Mouse (Mus musculus): ENCODE results near the gene Gtf2e1. TPM values are rescaled to one million over a fixed set of nuclear protein-coding genes. Genes with fewer than 3 reads are reported as not detected.
A peak's percentile ranks its signal among the peaks of the same experiment; 100 is the strongest.

Gene Gtf2e1
- polyA plus RNA-seq, 1 experiment from 2014 or later: 11.5 TPM

DNA sequence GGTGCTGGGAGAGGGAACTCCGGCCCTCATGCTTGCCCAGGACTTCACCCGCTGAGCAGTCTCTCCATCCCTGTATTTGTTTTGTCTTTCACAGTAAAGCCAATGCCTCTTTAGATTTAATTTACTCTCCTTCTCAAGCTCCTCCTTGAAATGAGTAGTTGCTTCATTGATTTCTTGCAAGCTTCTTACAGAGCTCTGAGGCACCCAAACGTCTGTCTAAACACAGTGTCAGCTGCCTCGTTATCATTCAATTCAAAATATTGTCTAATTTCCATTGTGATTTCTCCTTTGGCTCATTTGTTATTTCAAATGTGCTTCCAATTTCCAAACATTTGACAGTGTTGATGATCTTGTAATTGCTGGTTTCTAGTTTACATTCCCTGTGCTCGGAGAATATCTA is 6.7 kb upstream of the Gtf2e1 start:
- WGBS (ENCODE audit: insufficient replicate concordance): 74% methylated on average over 5 of the region's 5 CpGs
- 0 out of 2 replicates have a peak, but pooled peaks cover 10% of the 10 kb centered on the region for H3K36me3 ChIP-seq
- ATAC-seq (ENCODE audit: low read depth): no peak
- H3K4me1 ChIP-seq (replicated peaks): no peaks in the 10 kb centered on the region; the same call in 1 of the 2 replicates
- no peak for DNase-seq
- H3K4me2 ChIP-seq: no peak overlapping the region
- H3K9ac ChIP-seq: no peak overlapping the region
- H3K27me3 ChIP-seq: no peaks in the 10 kb centered on the region
- H3K9me3 ChIP-seq (replicated peaks): no peaks in the 10 kb centered on the region
- H3K27ac ChIP-seq: no peak overlapping the region
- H3K4me3 ChIP-seq (replicated peaks): no peak overlapping the region

DNA sequence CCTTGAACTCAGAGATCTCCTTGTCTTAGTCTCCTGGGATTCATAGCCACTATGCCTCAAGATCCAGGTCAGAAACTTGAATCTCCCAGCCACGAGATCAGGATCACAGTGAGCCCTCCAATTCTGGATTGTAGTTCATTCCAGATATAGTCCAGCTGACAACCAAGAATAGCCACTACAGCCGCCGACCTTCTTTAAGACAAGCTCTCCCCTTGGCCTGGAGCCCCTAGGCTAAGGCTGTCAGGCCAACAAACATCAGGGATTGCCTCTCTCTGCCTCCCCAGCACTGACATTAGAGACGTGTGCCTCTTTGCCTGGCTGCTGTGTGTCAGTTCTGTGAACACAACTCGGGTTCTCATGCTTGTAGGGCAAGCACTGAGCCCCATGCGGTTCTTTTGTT is 1.2 kb upstream of the Gtf2e1 start:
- Histone ChIP-seq H3K4me1 (replicated peaks) (peaks cover 27% of the 10 kb centered on the region), H3K4me3 (replicated peaks) (peak overlapping the region; percentile 79), H3K27me3 (no peaks in the 10 kb centered on the region), H3K36me3 (peaks cover 10% of the 10 kb centered on the region; the same call in 1 of the 2 replicates), H3K9ac (peak overlapping the region; percentile 75), H3K4me2 (peak overlapping the region; percentile 80), H3K27ac (no peak overlapping the region), H3K9me3 (replicated peaks) (no peaks in the 10 kb centered on the region)
- DNase-seq: no peak
- 73% methylated on average over 6 of the region's 6 CpGs for WGBS (ENCODE audit: insufficient replicate concordance)
- ATAC-seq (ENCODE audit: low read depth): no peak

DNA sequence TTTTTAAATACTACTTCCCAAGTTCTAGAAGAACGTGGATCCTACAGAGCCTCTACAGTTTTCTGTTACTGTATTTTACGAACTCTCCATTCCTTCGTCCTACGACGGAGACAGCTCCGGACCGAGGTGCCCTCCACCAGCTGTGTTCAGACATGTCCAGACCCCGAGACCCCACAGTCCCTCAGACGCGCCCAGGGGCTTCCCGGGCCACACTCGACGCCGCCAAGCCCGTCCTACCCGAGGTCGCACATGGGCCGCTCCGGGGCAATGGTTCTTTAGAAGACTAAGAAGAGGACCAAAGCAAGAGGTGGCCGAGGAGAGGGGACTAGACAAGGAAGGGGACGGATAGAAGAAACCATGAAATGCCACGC is 364 bp downstream of the Gtf2e1 start:
- Histone ChIP-seq H3K4me1 (replicated peaks) (peaks cover 32% of the 10 kb centered on the region), H3K27ac (peak overlapping the region; percentile 70), H3K9me3 (replicated peaks) (no peaks in the 10 kb centered on the region), H3K9ac (peak overlapping the region; percentile 88), H3K27me3 (no peaks in the 10 kb centered on the region), H3K36me3 (peaks cover 19% of the 10 kb centered on the region), H3K4me3 (replicated peaks) (peak overlapping the region; percentile 79), H3K4me2 (peak overlapping the region; percentile 92)
- WGBS (ENCODE audit: insufficient replicate concordance): under 1% methylated on average over 22 of the region's 22 CpGs
- ATAC-seq (ENCODE audit: low read depth): peak; percentile 56
- DNase-seq: no peak

DNA sequence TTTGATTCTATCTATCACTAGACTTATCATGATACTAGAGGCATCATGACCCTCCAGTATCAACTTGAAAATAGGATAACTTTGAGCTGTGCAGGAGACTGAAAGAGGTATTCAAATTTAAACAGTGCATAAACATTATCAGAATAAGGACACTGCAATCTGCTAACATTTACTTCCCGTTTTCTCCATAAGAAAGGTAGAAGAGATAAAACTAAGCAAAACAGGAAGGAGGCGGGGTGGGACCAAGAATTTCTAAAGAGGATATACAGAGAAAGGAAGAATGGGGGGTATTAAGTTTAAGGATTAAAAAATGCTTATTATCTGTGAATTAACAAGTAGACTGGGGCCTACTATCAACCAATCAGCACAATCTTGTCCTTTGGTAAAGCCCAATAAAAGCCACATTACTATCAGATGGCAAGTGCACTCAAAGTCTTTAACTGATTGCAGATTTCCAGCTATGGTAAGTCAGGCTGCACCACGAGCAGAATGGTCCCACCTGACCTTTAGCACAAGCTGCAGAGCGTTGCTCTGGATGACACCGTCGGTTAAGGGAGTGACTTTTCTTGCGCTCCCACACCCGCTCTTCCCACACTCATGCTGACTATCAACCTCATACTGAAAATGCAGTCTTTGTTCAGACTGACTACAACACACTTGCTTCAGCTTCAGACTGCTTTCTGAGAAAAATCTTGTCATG is 6.1 kb downstream of the Gtf2e1 start:
- no peak for DNase-seq
- H3K4me1 ChIP-seq (replicated peaks): peaks cover 39% of the 10 kb centered on the region
- no peaks in the 10 kb centered on the region for H3K9me3 ChIP-seq (replicated peaks)
- H3K4me3 ChIP-seq (replicated peaks): no peak overlapping the region
- 37% methylated on average over 8 of the region's 8 CpGs for WGBS (ENCODE audit: insufficient replicate concordance)
- no peak overlapping the region for H3K9ac ChIP-seq
- H3K27ac ChIP-seq: no peak overlapping the region
- peaks cover 24% of the 10 kb centered on the region for H3K36me3 ChIP-seq
- no peaks in the 10 kb centered on the region for H3K27me3 ChIP-seq
- 0 out of 2 replicates have a peak, but pooled peaks have one; percentile 43 for ATAC-seq (ENCODE audit: low read depth)
- H3K4me2 ChIP-seq: no peak overlapping the region

DNA sequence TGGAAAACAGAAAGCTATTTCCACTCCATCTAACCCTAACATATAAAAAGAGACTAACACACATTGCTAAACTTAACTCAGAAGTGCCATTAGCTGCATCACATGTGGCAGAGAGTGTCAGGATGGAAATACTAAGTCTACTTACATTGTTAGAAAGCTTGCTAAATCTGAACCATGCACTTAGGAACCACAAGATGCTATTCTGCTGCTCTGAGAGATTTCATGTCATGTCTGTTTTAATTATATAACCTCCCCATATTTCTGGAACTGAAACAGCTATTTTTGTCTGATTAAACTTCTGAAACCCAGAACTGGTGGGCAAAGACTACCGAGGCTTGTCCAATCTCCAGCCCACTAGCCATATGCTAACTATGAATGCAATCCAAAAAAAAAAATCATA is 7.5 kb downstream of the Gtf2e1 start:
- Histone ChIP-seq H3K9me3 (replicated peaks) (no peaks in the 10 kb centered on the region), H3K4me1 (replicated peaks) (peaks cover 27% of the 10 kb centered on the region)
- no peak for ATAC-seq (ENCODE audit: low read depth)

DNA sequence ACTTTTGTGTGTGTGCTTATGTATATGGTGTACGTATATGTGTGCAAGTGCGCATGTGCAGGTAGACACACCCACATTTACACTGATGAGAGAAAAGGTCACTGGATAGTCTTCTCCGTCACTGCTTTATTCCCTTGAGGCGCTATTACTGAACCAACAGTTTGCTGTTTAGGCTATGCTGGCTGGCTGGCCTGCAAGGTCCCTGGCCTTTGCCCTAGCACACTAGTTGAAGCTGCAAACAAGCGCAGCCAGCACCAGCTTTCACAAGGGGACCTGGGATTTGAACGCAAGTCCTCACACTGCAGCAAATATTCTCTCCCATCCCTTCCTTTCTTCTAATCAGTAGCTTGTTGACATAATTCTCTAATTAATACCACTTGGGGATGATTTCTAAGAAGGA is 9.4 kb downstream of the Gtf2e1 start:
- 74% methylated on average over 6 of the region's 6 CpGs for WGBS (ENCODE audit: insufficient replicate concordance)
- Histone ChIP-seq H3K4me1 (replicated peaks) (peaks cover 25% of the 10 kb centered on the region), H3K9ac (no peak overlapping the region), H3K4me2 (no peak overlapping the region), H3K4me3 (replicated peaks) (no peak overlapping the region), H3K27ac (no peak overlapping the region), H3K9me3 (replicated peaks) (no peaks in the 10 kb centered on the region), H3K36me3 (peaks cover 31% of the 10 kb centered on the region), H3K27me3 (no peaks in the 10 kb centered on the region)
- ATAC-seq (ENCODE audit: low read depth): no peak
- DNase-seq: no peak

More for the DNA sequence above, 7.5 kb downstream of the Gtf2e1 start:
- peaks cover 24% of the 10 kb centered on the region for H3K36me3 ChIP-seq
- WGBS (ENCODE audit: insufficient replicate concordance): 83% methylated on average over 1 of the region's 1 CpGs
- H3K4me2 ChIP-seq: no peak overlapping the region
- H3K27me3 ChIP-seq: no peaks in the 10 kb centered on the region
- no peak for DNase-seq
- H3K9ac ChIP-seq: no peak overlapping the region
- H3K4me3 ChIP-seq (replicated peaks): no peak overlapping the region
- no peak overlapping the region for H3K27ac ChIP-seq

DNA sequence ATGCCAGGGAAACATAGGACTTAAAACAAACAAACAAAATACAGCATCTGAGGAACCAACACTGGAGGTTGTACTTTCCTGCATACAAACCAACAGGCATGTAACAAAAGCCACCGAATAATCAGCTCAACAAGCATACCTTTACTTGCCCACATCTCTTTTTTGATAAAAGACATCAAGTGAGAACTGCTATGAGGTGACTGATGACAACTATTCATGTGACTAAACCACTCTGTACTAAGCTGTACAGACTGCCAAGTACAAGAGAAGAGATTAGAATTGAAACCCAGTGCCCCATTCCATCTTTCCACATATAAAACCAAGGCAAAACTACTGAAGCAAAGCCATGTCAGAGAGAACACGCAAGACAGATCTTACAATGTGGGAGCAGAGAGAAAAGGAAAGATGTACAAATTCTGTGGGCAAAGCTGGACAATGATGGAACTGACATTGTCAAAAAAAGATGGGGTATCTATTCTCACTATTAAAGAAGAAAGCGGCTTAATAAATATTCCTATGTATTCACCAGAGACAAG is 12.8 kb downstream of the Gtf2e1 start:
- no peak overlapping the region for H3K27ac ChIP-seq
- no peak overlapping the region for H3K4me3 ChIP-seq (replicated peaks)
- WGBS (ENCODE audit: insufficient replicate concordance): 70% methylated on average over 3 of the region's 3 CpGs
- DNase-seq (no peak), ATAC-seq (ENCODE audit: low read depth) (no peak)
- peaks cover 49% of the 10 kb centered on the region for H3K36me3 ChIP-seq
- 0 out of 2 replicates have a peak, but pooled peaks cover 7% of the 10 kb centered on the region for H3K4me1 ChIP-seq (replicated peaks)
- H3K4me2 ChIP-seq: no peak overlapping the region
- H3K9ac ChIP-seq: no peak overlapping the region
- H3K9me3 ChIP-seq (replicated peaks): peaks cover 9% of the 10 kb centered on the region
- H3K27me3 ChIP-seq: no peaks in the 10 kb centered on the region

DNA sequence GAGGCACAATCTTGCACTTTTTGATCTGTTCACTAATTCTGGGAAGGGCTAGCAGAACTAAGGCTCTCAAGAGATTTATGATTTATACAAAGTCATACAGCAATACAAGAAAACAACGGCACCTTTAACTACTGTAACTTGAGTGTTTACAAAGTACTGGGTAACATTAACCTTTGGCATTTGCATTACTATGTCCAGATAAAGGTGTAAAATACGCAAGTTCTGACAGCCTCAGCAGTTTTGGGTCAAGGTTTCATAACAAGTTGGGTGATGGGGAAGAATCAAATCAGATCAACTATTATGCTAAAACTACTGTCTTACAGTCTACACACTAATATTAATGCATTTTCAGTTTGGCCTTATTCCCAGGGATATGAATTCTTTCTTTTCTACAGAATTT is 14.5 kb downstream of the Gtf2e1 start:
- DNase-seq: no peak
- peaks cover 61% of the 10 kb centered on the region for H3K36me3 ChIP-seq
- H3K9me3 ChIP-seq (replicated peaks): peaks cover 9% of the 10 kb centered on the region
- H3K27ac ChIP-seq: no peak overlapping the region
- no peak overlapping the region for H3K9ac ChIP-seq
- H3K4me1 ChIP-seq (replicated peaks): 0 out of 2 replicates have a peak, but pooled peaks cover 3% of the 10 kb centered on the region
- H3K4me2 ChIP-seq: no peak overlapping the region
- no peaks in the 10 kb centered on the region for H3K27me3 ChIP-seq
- H3K4me3 ChIP-seq (replicated peaks): no peak overlapping the region
- 76% methylated on average over 2 of the region's 2 CpGs for WGBS (ENCODE audit: insufficient replicate concordance)
- ATAC-seq (ENCODE audit: low read depth): no peak

DNA sequence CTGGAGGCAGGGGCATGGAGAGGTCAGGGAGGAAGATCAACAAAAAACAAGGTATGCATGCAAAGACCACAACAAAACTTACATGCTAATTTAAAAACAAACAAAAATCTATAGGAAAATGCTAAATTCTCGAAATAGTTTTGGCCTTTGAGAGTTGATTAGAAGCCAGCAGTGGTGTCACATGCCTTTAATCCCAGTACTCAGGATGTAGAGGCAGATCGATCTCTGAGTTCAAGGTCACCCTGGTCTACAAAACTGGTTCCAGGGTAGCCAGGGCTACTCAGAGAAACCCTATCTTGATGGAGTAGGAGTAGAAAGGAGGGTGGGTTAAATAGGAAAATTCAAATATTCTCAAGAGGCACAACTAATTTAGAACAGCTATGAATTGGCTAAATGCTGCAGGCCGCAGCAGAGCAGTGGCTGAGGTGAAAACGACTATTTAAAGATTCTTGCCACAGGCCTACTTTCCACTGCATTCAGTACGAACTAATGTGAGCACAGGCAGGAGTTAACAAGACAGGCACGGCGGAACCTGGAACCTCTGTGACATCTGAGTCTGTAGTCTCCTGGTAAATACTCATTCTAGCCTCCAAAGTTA is 17.4 kb downstream of the Gtf2e1 start:
- H3K9me3 ChIP-seq (replicated peaks): peaks cover 9% of the 10 kb centered on the region
- no peak overlapping the region for H3K9ac ChIP-seq
- H3K27me3 ChIP-seq: no peaks in the 10 kb centered on the region
- no peaks in the 10 kb centered on the region for H3K4me1 ChIP-seq (replicated peaks)
- no peak for ATAC-seq (ENCODE audit: low read depth)
- no peak overlapping the region for H3K4me2 ChIP-seq
- DNase-seq: no peak
- no peak overlapping the region for H3K27ac ChIP-seq
- 83% methylated on average over 7 of the region's 7 CpGs for WGBS (ENCODE audit: insufficient replicate concordance)
- peaks cover 71% of the 10 kb centered on the region for H3K36me3 ChIP-seq
- H3K4me3 ChIP-seq (replicated peaks): no peak overlapping the region

DNA sequence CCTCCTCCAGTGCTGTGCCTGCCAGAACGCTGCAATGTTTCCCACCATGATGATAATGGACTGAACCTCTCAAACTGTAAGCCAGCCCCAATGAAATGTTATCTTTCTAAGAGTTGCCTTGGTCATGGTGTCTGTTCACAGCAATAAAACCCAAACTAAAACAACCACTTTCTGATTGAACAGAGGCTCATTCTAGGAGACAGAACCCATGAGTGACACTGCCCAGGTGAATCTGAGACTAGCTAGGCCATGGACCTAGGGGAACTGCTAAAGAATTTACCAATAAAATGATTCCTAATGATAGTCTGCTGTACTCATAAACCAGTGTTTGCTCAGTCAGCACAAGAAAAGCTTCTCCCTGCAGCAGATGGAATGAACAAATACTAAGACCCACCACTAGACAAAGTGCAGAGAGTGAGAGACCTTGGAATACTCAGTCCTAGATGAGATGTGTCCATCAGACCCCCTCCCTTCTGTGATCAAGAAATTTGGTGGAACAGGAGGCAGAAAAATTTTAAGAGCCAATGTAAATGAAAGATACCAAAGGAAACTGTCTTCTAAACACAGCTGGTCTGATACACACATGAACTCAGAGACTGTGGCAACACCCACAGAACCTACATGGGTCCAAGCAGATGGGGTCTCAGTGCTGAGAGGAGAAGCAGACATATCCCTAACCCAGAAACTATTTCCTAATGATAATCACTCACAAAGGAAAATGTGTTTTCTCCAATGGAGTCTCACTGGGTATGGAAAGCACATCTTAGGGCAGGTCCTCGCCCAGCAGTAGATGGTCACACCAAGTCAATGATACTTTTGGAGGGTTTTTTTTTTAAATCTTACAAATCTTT is 19.2 kb downstream of the Gtf2e1 start:
- ATAC-seq (ENCODE audit: low read depth) (no peak), DNase-seq (no peak)
- no peak overlapping the region for H3K4me3 ChIP-seq (replicated peaks)
- H3K27ac ChIP-seq: no peak overlapping the region
- H3K36me3 ChIP-seq: peaks cover 70% of the 10 kb centered on the region
- WGBS (ENCODE audit: insufficient replicate concordance): 83% methylated on average over 2 of the region's 2 CpGs
- no peaks in the 10 kb centered on the region for H3K4me1 ChIP-seq (replicated peaks)
- H3K9me3 ChIP-seq (replicated peaks): peaks cover 9% of the 10 kb centered on the region
- H3K9ac ChIP-seq: no peak overlapping the region
- no peak overlapping the region for H3K4me2 ChIP-seq
- H3K27me3 ChIP-seq: no peaks in the 10 kb centered on the region

DNA sequence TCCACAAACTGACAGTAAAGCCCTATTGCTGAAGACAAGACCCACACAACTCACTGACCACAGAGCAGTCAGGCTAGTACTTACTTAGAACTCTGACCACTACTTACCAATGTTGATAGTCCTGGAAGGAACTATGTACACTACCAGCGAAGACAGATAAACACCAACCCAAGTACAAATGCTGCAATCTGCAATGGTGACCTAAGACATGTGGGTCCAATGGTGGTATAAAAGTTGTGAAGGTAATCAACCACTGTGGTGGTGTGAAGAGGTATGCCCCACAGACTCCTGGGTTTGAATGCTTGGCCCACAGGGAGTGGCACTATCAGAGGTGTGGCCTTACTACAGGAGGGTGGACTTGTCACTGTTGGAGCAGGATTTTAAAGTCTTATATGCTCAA is 19.9 kb downstream of the Gtf2e1 start:
- H3K9ac ChIP-seq: no peak overlapping the region
- DNase-seq (no peak), ATAC-seq (ENCODE audit: low read depth) (no peak)
- no peaks in the 10 kb centered on the region for H3K4me1 ChIP-seq (replicated peaks)
- H3K36me3 ChIP-seq: peaks cover 68% of the 10 kb centered on the region
- no peak overlapping the region for H3K4me3 ChIP-seq (replicated peaks)
- H3K27ac ChIP-seq: no peak overlapping the region; the same call in 1 of the 2 replicates
- H3K27me3 ChIP-seq: no peaks in the 10 kb centered on the region
- WGBS (ENCODE audit: insufficient replicate concordance): 85% methylated on average over 1 of the region's 1 CpGs
- peaks cover 9% of the 10 kb centered on the region for H3K9me3 ChIP-seq (replicated peaks)
- no peak overlapping the region for H3K4me2 ChIP-seq

All from liver, embryonic 13.5 days (tissue).